Mouse (Mus musculus): ENCODE measurements around the gene Fam83e. TPM values are rescaled to one million over a fixed set of nuclear protein-coding genes. Genes with fewer than 3 reads are reported as not detected.

Fam83e gene
- total and polyA plus RNA-seq, 2 experiments, result 0.10 to 0.18 TPM

DNA sequence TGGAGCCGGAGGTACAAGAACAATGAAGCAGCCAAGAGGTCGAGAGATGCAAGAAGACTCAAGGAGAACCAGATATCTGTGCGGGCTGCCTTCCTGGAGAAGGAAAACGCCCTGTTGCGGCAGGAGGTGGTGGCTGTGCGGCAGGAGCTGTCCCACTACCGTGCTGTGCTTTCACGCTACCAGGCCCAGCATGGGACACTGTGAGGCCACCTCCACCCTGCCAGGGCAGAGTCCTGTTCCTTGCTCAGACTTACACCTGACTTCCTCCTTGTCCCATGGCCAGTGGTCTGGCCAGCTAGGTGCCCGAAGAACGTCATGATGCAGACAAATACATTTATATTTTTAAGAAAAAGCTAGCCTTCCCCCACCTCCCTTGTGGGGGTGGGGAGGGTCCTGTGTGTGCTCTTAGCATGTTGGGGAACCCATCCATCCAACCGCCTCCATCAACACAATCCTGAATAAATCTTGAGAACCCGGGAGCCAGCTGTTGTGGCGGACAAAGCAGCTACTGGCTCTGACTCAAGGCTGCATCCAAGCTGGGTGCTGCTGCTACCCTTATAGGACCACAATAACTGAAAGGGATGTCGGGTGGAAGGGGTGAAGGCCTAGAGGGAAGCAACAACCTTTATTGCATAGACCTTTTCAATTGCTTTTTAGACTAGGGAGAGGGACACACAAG, 11.2 kb upstream of the Fam83e start:
- H3K4me1 ChIP-seq (ENCODE audit: control insufficient read depth, insufficient read depth, low read length), result peaks cover 32% of the 10 kb centered on the region

DNA sequence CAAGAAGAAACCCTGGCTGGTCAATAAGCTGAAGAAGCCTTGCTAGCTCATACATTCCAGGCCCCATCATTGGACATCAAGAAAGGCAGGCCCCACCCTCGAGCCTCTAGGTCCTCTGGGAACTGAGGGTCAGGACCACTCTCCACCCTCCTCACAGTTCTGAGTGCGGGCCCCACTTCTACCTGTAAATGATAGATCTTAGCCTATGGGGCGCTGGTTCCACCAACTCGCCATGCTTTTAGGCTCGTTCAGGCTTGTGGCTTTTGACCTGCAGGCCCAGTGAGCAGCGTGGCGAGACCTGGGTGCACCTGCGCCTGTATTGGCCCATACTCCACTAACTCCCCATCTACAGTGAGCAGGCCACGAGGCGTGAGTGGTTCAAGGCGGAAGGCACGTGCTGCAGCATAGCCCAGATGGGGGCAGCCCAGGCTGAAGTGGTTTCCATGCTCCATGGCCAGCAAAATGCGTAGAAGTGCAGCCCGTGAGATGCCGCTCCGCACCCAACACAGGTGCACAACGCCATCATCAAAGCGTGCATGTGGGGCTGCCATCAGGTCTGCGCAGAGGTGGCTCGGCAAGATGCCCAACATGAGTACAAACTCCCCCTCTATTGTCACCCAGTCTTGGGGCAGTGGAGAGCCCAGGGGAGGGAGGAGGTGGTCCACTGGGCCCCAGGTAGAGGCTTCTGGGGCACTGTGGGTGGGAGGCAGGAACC, 10.4 kb upstream of the Fam83e start:
- WGBS, result 44% methylated on average over 20 of the region's 20 CpGs
- Histone ChIP-seq H3K4me3 (ENCODE audit: insufficient read depth, low read depth, low read length) (no peak overlapping the region), H3K36me3 (ENCODE audit: control insufficient read depth, insufficient read depth, low read length) (peaks cover 11% of the 10 kb centered on the region), H3K27me3 (ENCODE audit: control insufficient read depth, insufficient read depth, low read length) (no peaks in the 10 kb centered on the region), H3K4me1 (ENCODE audit: control insufficient read depth, insufficient read depth, low read length) (peaks cover 34% of the 10 kb centered on the region), H3K27ac (replicated peaks; ENCODE audit: insufficient read depth, low read depth, low read length) (peak overlapping the region; percentile 16; the same call in 1 of the 2 replicates), H3K9ac (ENCODE audit: low read depth, low read length) (peak overlapping the region; percentile 0; the same call in 1 of the 2 replicates), H3K79me2 (ENCODE audit: control insufficient read depth, insufficient read depth, low read length) (no peaks in the 10 kb centered on the region; the same call in 1 of the 2 replicates)
- DNase-seq (ENCODE audit: extremely low read depth, low read depth, low spot score), result peak; percentile 61
- peak; percentile 13; the same call in 1 of the 2 replicates for TF ChIP-seq CTCF (IDR thresholded peaks at IDR 0.05; ENCODE audit: low read depth, low read length)
- TF ChIP-seq POLR2A (IDR thresholded peaks at IDR 0.05; ENCODE audit: extremely low read depth, insufficient read depth, low read length), result peak; percentile 25; the same call in 1 of the 2 replicates

More for the DNA sequence above, 11.2 kb upstream of the Fam83e start:
- TF ChIP-seq POLR2A (IDR thresholded peaks at IDR 0.05; ENCODE audit: extremely low read depth, insufficient read depth, low read length), result peak; percentile 17; the same call in 1 of the 2 replicates
- TF ChIP-seq CTCF (IDR thresholded peaks at IDR 0.05; ENCODE audit: low read depth, low read length), result no peak
- H3K36me3 ChIP-seq (ENCODE audit: control insufficient read depth, insufficient read depth, low read length), result peaks cover 11% of the 10 kb centered on the region
- H3K27ac ChIP-seq (replicated peaks; ENCODE audit: insufficient read depth, low read depth, low read length), result peak overlapping the region; percentile 1
- no peak overlapping the region for H3K4me3 ChIP-seq (ENCODE audit: insufficient read depth, low read depth, low read length)
- WGBS, result 51% methylated on average over 14 of the region's 14 CpGs
- H3K79me2 ChIP-seq (ENCODE audit: control insufficient read depth, insufficient read depth, low read length), result no peaks in the 10 kb centered on the region; the same call in 1 of the 2 replicates
- peak; percentile 53 for DNase-seq (ENCODE audit: extremely low read depth, low read depth, low spot score)
- no peaks in the 10 kb centered on the region for H3K27me3 ChIP-seq (ENCODE audit: control insufficient read depth, insufficient read depth, low read length)
- 0 out of 2 replicates have a peak overlapping the region, but pooled peaks have one; percentile 0 for H3K9ac ChIP-seq (ENCODE audit: low read depth, low read length)

DNA sequence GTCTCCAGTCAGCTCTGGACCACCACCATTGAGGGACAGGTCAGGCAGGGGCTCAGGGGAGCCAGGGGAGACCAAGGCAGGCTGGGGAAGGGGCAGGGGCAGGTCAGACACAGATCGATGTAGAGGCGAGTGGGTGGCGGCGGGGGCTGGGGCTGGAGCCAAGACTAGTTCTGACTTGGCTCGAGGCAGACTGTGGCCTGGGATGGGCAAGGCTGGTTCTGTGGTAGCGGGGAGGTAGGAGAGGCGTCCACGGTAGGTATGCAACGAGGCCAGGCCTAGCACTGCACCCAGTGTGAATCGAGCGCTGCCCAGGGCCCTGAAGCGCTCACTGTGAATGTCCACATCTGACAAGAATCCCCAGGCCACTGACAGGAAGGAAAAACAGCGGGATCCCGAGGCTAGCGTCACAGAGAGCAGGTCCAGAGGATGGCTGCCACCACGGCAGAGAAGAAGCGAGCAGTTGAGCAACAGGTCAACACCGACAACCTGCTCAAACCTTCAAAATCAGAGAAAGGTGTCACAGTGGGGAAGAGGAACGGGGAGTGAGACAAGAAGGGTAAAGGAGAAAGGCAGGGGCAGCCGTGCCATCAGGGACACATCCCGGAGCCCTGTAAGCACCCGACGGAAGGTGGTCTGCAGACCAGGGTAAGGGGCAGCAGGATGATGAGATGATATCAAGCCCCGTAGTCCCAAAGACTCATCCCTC, 9.5 kb upstream of the Fam83e start:
- Histone ChIP-seq H3K27me3 (ENCODE audit: control insufficient read depth, insufficient read depth, low read length) (no peaks in the 10 kb centered on the region), H3K36me3 (ENCODE audit: control insufficient read depth, insufficient read depth, low read length) (peaks cover 11% of the 10 kb centered on the region), H3K79me2 (ENCODE audit: control insufficient read depth, insufficient read depth, low read length) (no peaks in the 10 kb centered on the region; the same call in 1 of the 2 replicates), H3K27ac (replicated peaks; ENCODE audit: insufficient read depth, low read depth, low read length) (peak overlapping the region; percentile 97), H3K9ac (ENCODE audit: low read depth, low read length) (peak overlapping the region; percentile 59), H3K4me1 (ENCODE audit: control insufficient read depth, insufficient read depth, low read length) (peaks cover 40% of the 10 kb centered on the region), H3K4me3 (ENCODE audit: insufficient read depth, low read depth, low read length) (peak overlapping the region; percentile 31; the same call in 1 of the 2 replicates)
- WGBS, result 40% methylated on average over 24 of the region's 24 CpGs
- DNase-seq (ENCODE audit: extremely low read depth, low read depth, low spot score), result peak; percentile 42
- TF ChIP-seq CTCF (IDR thresholded peaks at IDR 0.05; ENCODE audit: low read depth, low read length) (no peak), POLR2A (IDR thresholded peaks at IDR 0.05; ENCODE audit: extremely low read depth, insufficient read depth, low read length) (no peak)

DNA sequence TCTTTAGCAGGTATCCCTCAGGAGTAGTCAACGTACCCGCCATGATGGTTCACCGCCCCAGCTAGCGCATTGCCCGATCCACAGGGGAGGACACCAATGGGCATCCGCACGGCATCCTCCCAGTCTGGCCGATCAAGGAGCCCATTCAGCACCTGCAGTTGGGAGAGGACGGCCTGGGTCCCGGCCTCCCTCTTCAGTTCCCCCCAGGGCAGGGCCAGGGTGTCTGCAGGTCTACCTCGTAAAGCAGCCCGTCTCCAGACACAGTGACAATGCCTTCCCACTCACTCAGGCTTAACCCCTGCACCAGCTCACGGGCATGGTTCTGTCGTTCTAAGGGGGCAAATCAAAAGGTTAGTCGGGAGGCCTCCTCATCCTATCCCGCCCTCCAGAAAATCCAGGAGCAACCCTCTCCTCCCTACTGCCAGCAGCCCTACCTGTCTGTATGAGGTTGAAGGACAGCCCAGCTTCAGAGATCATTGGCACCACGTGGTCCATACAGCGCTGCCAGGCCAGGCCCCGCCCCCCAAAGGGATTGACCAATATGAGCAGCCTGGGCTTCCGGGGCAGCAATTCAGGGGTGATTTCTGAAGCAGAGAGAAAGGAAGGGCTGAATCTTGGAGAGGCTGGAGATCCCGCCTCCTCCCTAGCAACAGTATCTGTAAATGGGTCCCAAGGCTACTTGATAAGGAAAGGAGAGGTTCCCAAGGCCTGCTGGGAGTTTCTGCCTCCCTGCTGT, 8.8 kb upstream of the Fam83e start:
- Histone ChIP-seq H3K79me2 (ENCODE audit: control insufficient read depth, insufficient read depth, low read length) (no peaks in the 10 kb centered on the region; the same call in 1 of the 2 replicates), H3K36me3 (ENCODE audit: control insufficient read depth, insufficient read depth, low read length) (peaks cover 11% of the 10 kb centered on the region), H3K4me1 (ENCODE audit: control insufficient read depth, insufficient read depth, low read length) (peaks cover 43% of the 10 kb centered on the region), H3K27ac (replicated peaks; ENCODE audit: insufficient read depth, low read depth, low read length) (peak overlapping the region; percentile 97), H3K4me3 (ENCODE audit: insufficient read depth, low read depth, low read length) (peak overlapping the region; percentile 31; the same call in 1 of the 2 replicates), H3K9ac (ENCODE audit: low read depth, low read length) (peak overlapping the region; percentile 59), H3K27me3 (ENCODE audit: control insufficient read depth, insufficient read depth, low read length) (no peaks in the 10 kb centered on the region)
- WGBS, result 57% methylated on average over 21 of the region's 21 CpGs
- peak; percentile 95 for DNase-seq (ENCODE audit: extremely low read depth, low read depth, low spot score)
- TF ChIP-seq CTCF (IDR thresholded peaks at IDR 0.05; ENCODE audit: low read depth, low read length) (no peak), POLR2A (IDR thresholded peaks at IDR 0.05; ENCODE audit: extremely low read depth, insufficient read depth, low read length) (peak; percentile 59; the same call in 1 of the 2 replicates)

DNA sequence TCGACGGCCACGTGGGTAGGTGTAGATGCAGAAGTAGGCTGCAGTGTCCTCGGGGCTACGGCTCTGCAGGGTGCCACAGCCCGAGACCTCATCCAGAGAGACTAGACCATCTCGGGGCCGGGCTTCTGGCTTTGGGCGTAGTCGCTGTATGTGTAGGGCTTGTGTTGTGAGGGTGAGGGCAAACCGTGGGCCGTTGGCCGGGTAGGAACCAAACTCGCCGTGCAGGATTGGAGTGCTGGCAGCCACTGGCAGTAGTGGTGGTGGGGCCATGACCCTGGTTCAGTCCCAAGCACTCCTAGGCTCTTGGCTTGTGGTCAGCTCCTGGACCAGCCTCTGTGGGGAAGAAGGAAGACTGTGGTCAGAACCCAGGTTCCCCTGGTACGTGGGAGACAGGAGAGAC, 7.6 kb upstream of the Fam83e start:
- WGBS, result 30% methylated on average over 16 of the region's 16 CpGs
- peaks cover 11% of the 10 kb centered on the region for H3K36me3 ChIP-seq (ENCODE audit: control insufficient read depth, insufficient read depth, low read length)
- DNase-seq (ENCODE audit: extremely low read depth, low read depth, low spot score), result no peak
- TF ChIP-seq CTCF (IDR thresholded peaks at IDR 0.05; ENCODE audit: low read depth, low read length) (no peak), POLR2A (IDR thresholded peaks at IDR 0.05; ENCODE audit: extremely low read depth, insufficient read depth, low read length) (no peak)
- no peaks in the 10 kb centered on the region for H3K27me3 ChIP-seq (ENCODE audit: control insufficient read depth, insufficient read depth, low read length)
- H3K9ac ChIP-seq (ENCODE audit: low read depth, low read length), result peak overlapping the region; percentile 75
- H3K4me1 ChIP-seq (ENCODE audit: control insufficient read depth, insufficient read depth, low read length), result peaks cover 40% of the 10 kb centered on the region
- peaks cover 4% of the 10 kb centered on the region; the same call in 1 of the 2 replicates for H3K79me2 ChIP-seq (ENCODE audit: control insufficient read depth, insufficient read depth, low read length)
- peak overlapping the region; percentile 97 for H3K27ac ChIP-seq (replicated peaks; ENCODE audit: insufficient read depth, low read depth, low read length)
- peak overlapping the region; percentile 50 for H3K4me3 ChIP-seq (ENCODE audit: insufficient read depth, low read depth, low read length)
